Mouse (Mus musculus) kidney, postnatal 0 days (tissue): Measurements from ENCODE around the gene Gm773. TPM values are rescaled to one million over a fixed set of nuclear protein-coding genes. Genes with fewer than 3 reads are reported as not detected.
A peak's percentile ranks its signal among the peaks of the same experiment; 100 is the strongest.
"Not testable (repeated sequence)": the region's sequence is repeated elsewhere in the genome, so short reads cannot be mapped to it uniquely, and the experiment has no call there.

Source experiments
- ATAC-seq: fragments of 200-750 bp; cut with Nextera tagmentation; replicated peaks from 2 replicates; pipeline ENCODE4 v1.8.0; 2017; ENCODE audit warnings: low read depth, moderate number of reproducible peaks, moderate TSS enrichment, moderate library complexity; ENCODE audit not compliant: low FRiP score
- DNase-seq: peaks from one replicate; pipeline ENCODE4 v3.0.0-alpha.2; 2016; ENCODE audit warnings: low spot score
- H3K27ac ChIP-seq: fragments of 300-500 bp; sonication (generic); 2 replicates; pipeline ENCODE4 v1.5.1; 2014; ENCODE audit warnings: mild to moderate bottlenecking
- H3K27me3 ChIP-seq: fragments of 300-500 bp; sonication (generic); 2 replicates; pipeline ENCODE4 v1.6.1; 2014; ENCODE audit warnings: low read length, mixed read lengths; ENCODE audit not compliant: insufficient read depth
- H3K36me3 ChIP-seq: fragments of 300-500 bp; sonication (generic); 2 replicates; pipeline ENCODE4 v1.6.1; 2014; ENCODE audit warnings: low read length, mixed read lengths; ENCODE audit not compliant: insufficient read depth
- H3K4me1 ChIP-seq: fragments of 300-500 bp; sonication (generic); replicated peaks from 2 replicates; pipeline ENCODE4 v1.6.1; 2014; ENCODE audit warnings: antibody characterized with exemption, low read length, mixed read lengths; ENCODE audit not compliant: insufficient read depth
- H3K4me2 ChIP-seq: fragments of 300-500 bp; sonication (generic); 2 replicates; pipeline ENCODE4 v1.6.1; 2014; ENCODE audit warnings: mild to moderate bottlenecking, low read length, moderate library complexity, mixed read lengths
- H3K4me3 ChIP-seq: fragments of 300-500 bp; sonication (generic); replicated peaks from 2 replicates; pipeline ENCODE4 v1.5.1; 2014; ENCODE audit warnings: low read depth, low read length
- H3K9ac ChIP-seq: fragments of 300-500 bp; sonication (generic); 2 replicates; pipeline ENCODE4 v1.6.1; 2014; ENCODE audit warnings: low read depth, low read length
- H3K9me3 ChIP-seq: fragments of 300-500 bp; sonication (generic); replicated peaks from 2 replicates; pipeline ENCODE4 v1.6.1; 2016; ENCODE audit warnings: low read length, inconsistent platforms, mixed read lengths
- CTCF ChIP-seq: IDR thresholded peaks from 2 replicates; pipeline ENCODE4 v1.5.1; 2016; ENCODE audit warnings: antibody characterized with exemption, low read depth, mild to moderate bottlenecking, moderate library complexity
- WGBS: fragments of 180-500 bp; shearing (Covaris S2); extraction: QIAGEN DNeasy Blood & Tissue Kit; methylation state at CpG from one replicate; pipeline ENCODE4 v1.1.7; 2014; 5-methylcytosine and 5-hydroxymethylcytosine counted together
- polyA plus RNA-seq: library from polyadenylated mRNA; unstranded; fragments of >200 nt; fragmentation: Nextera tagmentation; extraction: Ambion mirVana; gene quantifications from 2 replicates; pipeline ENCODE4 v1.2.1, GENCODE M21; 2015

Gene Gm773
- 0.20 and 0.38 TPM in 2 replicates for polyA plus RNA-seq

DNA sequence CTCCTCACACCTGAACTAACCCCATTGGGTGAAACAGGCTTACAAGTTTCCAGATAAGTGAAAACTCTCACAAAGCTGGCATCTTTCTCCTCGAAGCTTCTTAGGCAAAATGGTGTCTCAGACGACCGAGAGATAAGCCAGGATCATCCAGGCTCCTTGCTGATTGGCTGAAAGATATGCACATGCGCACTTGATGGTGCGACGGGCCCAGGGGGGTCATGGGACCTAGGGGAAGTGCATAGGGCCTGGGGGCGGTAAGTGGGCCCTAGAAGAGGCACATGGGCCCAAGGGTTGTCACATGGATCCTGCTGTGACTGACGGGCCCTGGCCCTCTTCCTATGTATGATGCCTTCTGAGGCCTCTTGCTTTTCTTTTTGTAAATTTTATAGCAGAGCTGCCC, at the start of gene Gm773:
Gene Gm773, minus strand, starts transcription at position 111 of the 400 bp plus-strand sequence.
- H3K4me1 ChIP-seq = no peaks in the 10 kb centered on the region
- no peak within 1 kb of the TSS for H3K9ac ChIP-seq
- no peaks in the 10 kb centered on the region for H3K9me3 ChIP-seq
- H3K4me3 ChIP-seq = no peak within 1 kb of the TSS
- ATAC-seq = no peak
- H3K36me3 ChIP-seq = no peaks in the 10 kb centered on the region
- TF ChIP-seq CTCF = no peak
- H3K27me3 ChIP-seq = no peaks in the 10 kb centered on the region
- H3K4me2 ChIP-seq = no peak within 1 kb of the TSS
- H3K27ac ChIP-seq = no peak within 1 kb of the TSS
- WGBS = 83% methylated on average over 8 of the region's 8 CpGs
- DNase-seq = no peak

DNA sequence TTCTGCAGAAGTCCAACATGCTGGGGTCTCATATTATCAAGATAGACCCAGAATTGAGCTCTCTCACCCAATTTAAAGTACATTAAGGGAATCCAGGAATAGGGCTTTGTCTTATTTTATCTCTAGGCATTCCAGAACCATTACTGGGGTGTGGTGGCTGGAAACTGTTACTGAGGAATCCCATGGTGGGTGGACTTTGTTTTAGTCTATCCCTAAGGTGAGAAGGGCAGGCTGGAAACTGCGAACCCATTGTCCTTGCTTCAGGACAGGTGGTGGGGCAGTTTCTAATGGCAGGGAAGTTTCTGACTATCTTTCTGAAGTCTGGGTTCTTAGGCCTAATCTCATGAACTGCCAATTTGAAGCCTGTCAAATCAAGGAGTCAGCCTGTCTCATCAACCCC, 26.2 kb downstream of the Gm773 start:
- not testable (repeated sequence) for H3K4me2 ChIP-seq, ATAC-seq

DNA sequence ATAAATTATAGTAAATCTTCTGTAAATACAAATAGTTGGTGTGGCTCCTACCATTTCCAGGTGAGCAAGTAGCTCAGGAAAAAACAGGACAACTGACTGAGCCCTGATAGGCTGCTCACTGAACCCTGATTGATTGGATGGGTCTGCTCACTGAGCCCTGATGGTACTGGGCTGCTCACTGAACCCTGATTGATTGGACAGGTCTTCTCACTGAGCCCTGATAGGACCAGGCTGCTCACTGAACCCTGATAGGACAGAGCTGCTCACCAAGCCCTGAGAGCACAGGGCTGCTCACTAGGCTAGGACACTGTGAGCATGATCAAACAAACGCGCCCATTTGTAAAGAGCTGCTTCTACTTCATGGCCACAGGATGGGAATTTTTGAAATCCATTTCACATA, 61.3 kb downstream of the Gm773 start:
- no peaks in the 10 kb centered on the region for H3K36me3 ChIP-seq
- no peak overlapping the region for H3K4me3 ChIP-seq
- DNase-seq = peak; percentile 0
- no peak overlapping the region for H3K9ac ChIP-seq
- ATAC-seq = peak; percentile 57; the same call in 1 of the 2 replicates
- TF ChIP-seq CTCF = no peak
- WGBS = 75% methylated on average over 2 of the region's 2 CpGs
- H3K4me1 ChIP-seq = no peaks in the 10 kb centered on the region
- H3K4me2 ChIP-seq = no peak overlapping the region
- no peaks in the 10 kb centered on the region for H3K27me3 ChIP-seq
- H3K27ac ChIP-seq = no peak overlapping the region
- H3K9me3 ChIP-seq = no peaks in the 10 kb centered on the region

More for the DNA sequence above, 26.2 kb downstream of the Gm773 start:
- H3K36me3 ChIP-seq, H3K9me3 ChIP-seq, H3K4me3 ChIP-seq, H3K27me3 ChIP-seq, DNase-seq, H3K4me1 ChIP-seq, H3K9ac ChIP-seq, H3K27ac ChIP-seq: not testable (repeated sequence)
- WGBS = no CpG with 5 or more reads among the region's 1 CpGs

Other genes with a start within 250 kb of the Gm773 start
- 0.55 and 0.57 TPM in 2 replicates for gene 3830403N18Rik, start 76.3 kb downstream of the Gm773 start, polyA plus RNA-seq
- 4.2 and 4.9 TPM in 2 replicates for gene Zfp449, start 133.5 kb upstream of the Gm773 start, polyA plus RNA-seq
- gene Smim10l2a, start 161.7 kb upstream of the Gm773 start, polyA plus RNA-seq = 6.6 and 7.0 TPM in 2 replicates
- gene Gm2174, start 235.1 kb upstream of the Gm773 start, polyA plus RNA-seq = 2.4 and 2.5 TPM in 2 replicates
- gene Ints6l, start 242.0 kb upstream of the Gm773 start, polyA plus RNA-seq = 30.4 and 31.7 TPM in 2 replicates